Mouse (Mus musculus): ENCODE results near the gene Acacb. TPM values are rescaled to one million over a fixed set of nuclear protein-coding genes. Genes with fewer than 3 reads are reported as not detected.

Acacb gene
- total and polyA plus RNA-seq, 3 experiments = 3.9 to 16.3 (median 13.4) TPM

GRCm38 (mm10) chr5:114279382-114280143, 133.2 kb downstream of the Acacb start:
- Histone ChIP-seq H3K27ac (ENCODE audit: insufficient read depth, low read depth) (no peak overlapping the region), H3K27me3 (replicated peaks) (peaks cover 30% of the 10 kb centered on the region), H3K4me1 (ENCODE audit: control insufficient read depth in 1 of 2, insufficient read depth in 2 of 2) (peaks cover 0 to under 1% of the 10 kb centered on the region in 2 experiments; a peak in 2 of 4 replicates), H3K4me3 (replicated peaks in 1 of 3; ENCODE audit: low read depth in 2 of 3, low read length in 2 of 3, poor library complexity in 1 of 3) (no peak overlapping the region), H3K9ac (ENCODE audit: insufficient read depth, low read depth) (no peak overlapping the region), H3K9me3 (replicated peaks; ENCODE audit: low read length) (no peaks in the 10 kb centered on the region), H3K79me2 (replicated peaks; ENCODE audit: control insufficient read depth, extremely low read depth, insufficient read depth, poor library complexity, severe bottlenecking) (no peaks in the 10 kb centered on the region), H3K4me2 (ENCODE audit: insufficient read depth, low read depth, poor library complexity, severe bottlenecking) (no peak overlapping the region), H3K36me3 (replicated peaks in 1 of 2; ENCODE audit: control insufficient read depth in 1 of 2, insufficient read depth in 1 of 2, low read length in 1 of 2) (no peaks in the 10 kb centered on the region)
- DNase-seq (ENCODE audit: extremely low read depth) = no peak
- TF ChIP-seq KAT2A (IDR thresholded peaks at IDR 0.05; ENCODE audit: insufficient replicate concordance, low read length) (no peak), UBTF (IDR thresholded peaks at IDR 0.05; ENCODE audit: low read depth, low read length) (no peak), MAFK (IDR thresholded peaks at IDR 0.05; ENCODE audit: insufficient replicate concordance, low read length) (no peak), USF2 (conservative IDR thresholded peaks at IDR 0.05; ENCODE audit: low read depth, low read length) (no peak), ZKSCAN1 (IDR thresholded peaks at IDR 0.05; ENCODE audit: borderline replicate concordance, low read depth, low read length) (no peak), NRF1 (IDR thresholded peaks at IDR 0.05; ENCODE audit: low read depth, low read length) (no peak), PAX5 (IDR thresholded peaks at IDR 0.05; ENCODE audit: low read length) (no peak), BHLHE40 (IDR thresholded peaks at IDR 0.05; ENCODE audit: low read depth, low read length) (no peak), MAZ (IDR thresholded peaks at IDR 0.05; ENCODE audit: low read depth, low read length) (no peak), POLR2AphosphoS2 (IDR thresholded peaks at IDR 0.05; ENCODE audit: low read depth, low read length) (no peak), SMC3 (IDR thresholded peaks at IDR 0.05; ENCODE audit: low read depth, low read length) (no peak), CHD1 (IDR thresholded peaks at IDR 0.05; ENCODE audit: low read depth, low read length) (no peak), EP300 (IDR thresholded peaks at IDR 0.05; ENCODE audit: low read length) (no peak), ZC3H11A (IDR thresholded peaks at IDR 0.05; ENCODE audit: low read depth, low read length) (no peak), MAX (IDR thresholded peaks at IDR 0.05; ENCODE audit: low read length) (no peak)
- in situ Hi-C loops (cut with MboI; ENCODE audit: low pct_ligation_motif_present, low pct_unique_long_range_greater_than_20kb, low sequenced_read_pairs) = no loop called here
- dilution Hi-C loops (cut with MboI; ENCODE audit: extremely low pct_ligation_motif_present, extremely low pct_unique_long_range_greater_than_20kb, low sequenced_read_pairs) = no loop called here

GRCm38 (mm10) chr5:114282346-114282745, 136.0 kb downstream of the Acacb start:
- H3K4me3 ChIP-seq (replicated peaks in 1 of 3; ENCODE audit: low read depth in 2 of 3, low read length in 2 of 3, poor library complexity in 1 of 3) = no peak overlapping the region
- peaks cover 0 to 17% of the 10 kb centered on the region in 2 experiments; a peak in 2 of 4 replicates for H3K4me1 ChIP-seq (ENCODE audit: control insufficient read depth in 1 of 2, insufficient read depth in 2 of 2)
- H3K9ac ChIP-seq (ENCODE audit: insufficient read depth, low read depth) = no peak overlapping the region
- no peak overlapping the region for H3K4me2 ChIP-seq (ENCODE audit: insufficient read depth, low read depth, poor library complexity, severe bottlenecking)
- in situ Hi-C loops (cut with MboI; ENCODE audit: low pct_ligation_motif_present, low pct_unique_long_range_greater_than_20kb, low sequenced_read_pairs) (no loop called here), dilution Hi-C loops (cut with MboI; ENCODE audit: extremely low pct_ligation_motif_present, extremely low pct_unique_long_range_greater_than_20kb, low sequenced_read_pairs) (no loop called here)
- H3K27me3 ChIP-seq (replicated peaks) = peaks cover 5% of the 10 kb centered on the region
- no peak for DNase-seq (ENCODE audit: extremely low read depth)
- TF ChIP-seq MAX (IDR thresholded peaks at IDR 0.05; ENCODE audit: low read length) (no peak), NELFE (IDR thresholded peaks at IDR 0.05; ENCODE audit: low read depth, low read length) (no peak), MAZ (IDR thresholded peaks at IDR 0.05; ENCODE audit: low read depth, low read length) (no peak), PAX5 (IDR thresholded peaks at IDR 0.05; ENCODE audit: low read length) (no peak), JUN (IDR thresholded peaks at IDR 0.05; ENCODE audit: insufficient read depth, low read depth, low read length) (no peak), MAFK (IDR thresholded peaks at IDR 0.05; ENCODE audit: insufficient replicate concordance, low read length) (no peak), TCF12 (IDR thresholded peaks at IDR 0.05; ENCODE audit: low read depth, low read length) (no peak), BHLHE40 (IDR thresholded peaks at IDR 0.05; ENCODE audit: low read depth, low read length) (no peak), MYC (IDR thresholded peaks at IDR 0.05; ENCODE audit: low read depth, low read length) (no peak), SMC3 (IDR thresholded peaks at IDR 0.05; ENCODE audit: low read depth, low read length) (no peak), HCFC1 (IDR thresholded peaks at IDR 0.05; ENCODE audit: low read depth, low read length) (no peak), KAT2A (IDR thresholded peaks at IDR 0.05; ENCODE audit: insufficient replicate concordance, low read length) (no peak), ELF1 (IDR thresholded peaks at IDR 0.05; ENCODE audit: low read depth, low read length) (no peak), CHD2 (IDR thresholded peaks at IDR 0.05; ENCODE audit: low read length) (no peak)
- no peaks in the 10 kb centered on the region for H3K9me3 ChIP-seq (replicated peaks; ENCODE audit: low read length)
- no peaks in the 10 kb centered on the region for H3K36me3 ChIP-seq (replicated peaks in 1 of 2; ENCODE audit: control insufficient read depth in 1 of 2, insufficient read depth in 1 of 2, low read length in 1 of 2)
- H3K27ac ChIP-seq (ENCODE audit: insufficient read depth, low read depth) = no peak overlapping the region
- H3K79me2 ChIP-seq (replicated peaks; ENCODE audit: control insufficient read depth, extremely low read depth, insufficient read depth, poor library complexity, severe bottlenecking) = no peaks in the 10 kb centered on the region
